Mouse (Mus musculus) limb, embryonic 11.5 days (tissue): Measurements from ENCODE around the gene Greb1. TPM values are rescaled to one million over a fixed set of nuclear protein-coding genes. Genes with fewer than 3 reads are reported as not detected.

ENCODE experiments used
- ATAC-seq: fragments of 200-750 bp; cut with Nextera tagmentation; 2 replicates; pipeline ENCODE4 v1.8.0; 2017; ENCODE audit warnings: low read depth; ENCODE audit not compliant: insufficient number of reproducible peaks, low FRiP score, low TSS enrichment
- DNase-seq: peaks from one replicate; pipeline ENCODE4 v3.0.0-alpha.2; 2015; ENCODE audit warnings: low spot score
- H3K27ac ChIP-seq: fragments of 300-500 bp; sonication (generic); replicated peaks from 2 replicates; pipeline ENCODE4 v1.5.1; 2014; ENCODE audit warnings: low read depth, mild to moderate bottlenecking, low read length
- H3K27me3 ChIP-seq: fragments of 300-500 bp; sonication (generic); 2 replicates; pipeline ENCODE4 v1.6.1; 2014; ENCODE audit warnings: mild to moderate bottlenecking, low read length, mixed read lengths; ENCODE audit not compliant: control insufficient read depth, insufficient read depth
- H3K36me3 ChIP-seq: fragments of 300-500 bp; sonication (generic); 2 replicates; pipeline ENCODE4 v1.6.1; 2014; ENCODE audit warnings: mild to moderate bottlenecking, low read length, moderate library complexity, mixed read lengths; ENCODE audit not compliant: control insufficient read depth, insufficient read depth
- H3K4me1 ChIP-seq: fragments of 300-500 bp; sonication (generic); 2 replicates; pipeline ENCODE4 v1.6.1; 2014; ENCODE audit warnings: low read length, mixed read lengths; ENCODE audit not compliant: control insufficient read depth, insufficient read depth
- H3K4me2 ChIP-seq: fragments of 300-500 bp; sonication (generic); 2 replicates; pipeline ENCODE4 v1.6.1; 2014; ENCODE audit warnings: low read depth, mild to moderate bottlenecking, moderate library complexity; ENCODE audit not compliant: severe bottlenecking
- H3K4me3 ChIP-seq: fragments of 300-500 bp; sonication (generic); 2 replicates; pipeline ENCODE4 v1.5.1; 2014; ENCODE audit warnings: low read depth, low read length
- H3K9ac ChIP-seq: fragments of 300-500 bp; sonication (generic); 2 replicates; pipeline ENCODE4 v1.6.1; 2014; ENCODE audit warnings: mild to moderate bottlenecking, low read length
- H3K9me3 ChIP-seq: fragments of 300-500 bp; sonication (generic); 2 replicates; pipeline ENCODE4 v1.6.1; 2016; ENCODE audit warnings: low read length; ENCODE audit not compliant: control insufficient read depth
- WGBS: fragments of 180-500 bp; shearing (Covaris S2); extraction: QIAGEN DNeasy Blood & Tissue Kit; methylation state at CpG from one replicate; pipeline ENCODE4 v1.1.7; 2014; 5-methylcytosine and 5-hydroxymethylcytosine counted together
- polyA plus RNA-seq: library from polyadenylated mRNA; unstranded; fragments of >200 nt; fragmentation: Nextera tagmentation; extraction: Ambion mirVana; gene quantifications from 2 replicates; pipeline ENCODE4 v1.2.1, GENCODE M21; 2014

Greb1 gene
- polyA plus RNA-seq, 1 experiment from 2014 or later, result 11.4 TPM

- H3K36me3 ChIP-seq, result no peaks in the 10 kb centered on the region
- H3K4me3 ChIP-seq, result no peak overlapping the region
- no peak overlapping the region for H3K9ac ChIP-seq
- DNase-seq (no peak), ATAC-seq (no peak)
- no peaks in the 10 kb centered on the region; the same call in 1 of the 2 replicates for H3K4me1 ChIP-seq
- H3K4me2 ChIP-seq, result no peak overlapping the region
- H3K9me3 ChIP-seq, result no peaks in the 10 kb centered on the region
- 85% methylated on average over 4 of the region's 4 CpGs for WGBS
- no peaks in the 10 kb centered on the region for H3K27me3 ChIP-seq
- H3K27ac ChIP-seq, result no peak overlapping the region
Observed at GRCm38 (mm10) chr12:16763649-16764422, 36.9 kb downstream of the Greb1 start.

GRCm38 (mm10) chr12:16761461-16761860 is 39.2 kb downstream of the Greb1 start:
- no peak overlapping the region for H3K27ac ChIP-seq
- H3K9ac ChIP-seq, result no peak overlapping the region
- no peak for ATAC-seq
- WGBS, result 93% methylated on average over 3 of the region's 3 CpGs
- no peaks in the 10 kb centered on the region; the same call in 1 of the 2 replicates for H3K36me3 ChIP-seq
- no peaks in the 10 kb centered on the region for H3K27me3 ChIP-seq
- no peaks in the 10 kb centered on the region for H3K9me3 ChIP-seq
- H3K4me3 ChIP-seq, result no peak overlapping the region
- H3K4me1 ChIP-seq, result no peaks in the 10 kb centered on the region; the same call in 1 of the 2 replicates
- DNase-seq, result no peak
- no peak overlapping the region for H3K4me2 ChIP-seq

- no peaks in the 10 kb centered on the region for H3K27me3 ChIP-seq
- H3K4me3 ChIP-seq, result no peak overlapping the region
- WGBS, result 72% methylated on average over 4 of the region's 4 CpGs
- no peaks in the 10 kb centered on the region; the same call in 1 of the 2 replicates for H3K4me1 ChIP-seq
- no peak for DNase-seq
- H3K27ac ChIP-seq, result no peak overlapping the region
- ATAC-seq, result no peak
- no peaks in the 10 kb centered on the region; the same call in 1 of the 2 replicates for H3K36me3 ChIP-seq
- H3K9me3 ChIP-seq, result no peaks in the 10 kb centered on the region
- H3K9ac ChIP-seq, result no peak overlapping the region
- no peak overlapping the region for H3K4me2 ChIP-seq
Observed at GRCm38 (mm10) chr12:16760246-16760645, 40.4 kb downstream of the Greb1 start.

- peaks cover 14% of the 10 kb centered on the region for H3K4me1 ChIP-seq
- no peaks in the 10 kb centered on the region for H3K27me3 ChIP-seq
- no peaks in the 10 kb centered on the region for H3K9me3 ChIP-seq
- no peak overlapping the region for H3K4me2 ChIP-seq
- H3K27ac ChIP-seq, result no peak overlapping the region
- H3K36me3 ChIP-seq, result no peaks in the 10 kb centered on the region; the same call in 1 of the 2 replicates
- H3K9ac ChIP-seq, result no peak overlapping the region
- DNase-seq, result peak; percentile 79
- 3% methylated on average over 2 of the region's 2 CpGs for WGBS
- no peak overlapping the region for H3K4me3 ChIP-seq
- ATAC-seq, result no peak
Observed at GRCm38 (mm10) chr12:16754311-16754710, 46.4 kb downstream of the Greb1 start.

DNA sequence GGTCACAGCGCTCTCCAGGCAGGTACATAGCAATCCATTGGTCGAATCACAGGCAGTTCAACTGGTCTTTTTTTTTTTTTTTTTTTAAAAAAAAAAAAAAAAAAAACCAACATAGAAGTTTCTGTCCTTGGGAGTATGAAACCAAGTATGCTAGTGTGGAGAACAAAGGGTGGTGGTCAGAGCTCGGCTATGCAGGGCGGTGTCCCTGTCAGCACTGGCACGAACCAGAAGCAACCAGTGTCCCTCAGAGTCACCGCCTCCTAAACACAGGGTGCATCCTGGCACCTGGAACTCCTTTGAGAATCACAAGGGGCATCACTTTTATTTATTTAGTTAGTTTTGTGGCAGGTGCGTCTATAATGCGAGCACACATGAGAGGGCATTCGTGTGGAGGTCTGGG is 47.1 kb downstream of the Greb1 start:
- peaks cover 14% of the 10 kb centered on the region for H3K4me1 ChIP-seq
- no peaks in the 10 kb centered on the region; the same call in 1 of the 2 replicates for H3K36me3 ChIP-seq
- H3K4me2 ChIP-seq, result no peak overlapping the region
- H3K9me3 ChIP-seq, result no peaks in the 10 kb centered on the region
- ATAC-seq, result no peak
- H3K27ac ChIP-seq, result no peak overlapping the region
- H3K9ac ChIP-seq, result no peak overlapping the region
- 71% methylated on average over 9 of the region's 9 CpGs for whole genome bisulfite sequencing
- no peaks in the 10 kb centered on the region for H3K27me3 ChIP-seq
- H3K4me3 ChIP-seq, result no peak overlapping the region
- DNase-seq, result no peak

GRCm38 (mm10) chr12:16753110-16753509 is 47.6 kb downstream of the Greb1 start:
- no peak overlapping the region; the same call in 1 of the 2 replicates for H3K4me2 ChIP-seq
- no peaks in the 10 kb centered on the region; the same call in 1 of the 2 replicates for H3K36me3 ChIP-seq
- DNase-seq (peak; percentile 54), ATAC-seq (no peak)
- H3K9ac ChIP-seq, result no peak overlapping the region
- H3K9me3 ChIP-seq, result no peaks in the 10 kb centered on the region
- no peak overlapping the region for H3K27ac ChIP-seq
- peaks cover 14% of the 10 kb centered on the region for H3K4me1 ChIP-seq
- 9% methylated on average over 8 of the region's 8 CpGs for WGBS
- H3K4me3 ChIP-seq, result no peak overlapping the region
- H3K27me3 ChIP-seq, result no peaks in the 10 kb centered on the region

DNA sequence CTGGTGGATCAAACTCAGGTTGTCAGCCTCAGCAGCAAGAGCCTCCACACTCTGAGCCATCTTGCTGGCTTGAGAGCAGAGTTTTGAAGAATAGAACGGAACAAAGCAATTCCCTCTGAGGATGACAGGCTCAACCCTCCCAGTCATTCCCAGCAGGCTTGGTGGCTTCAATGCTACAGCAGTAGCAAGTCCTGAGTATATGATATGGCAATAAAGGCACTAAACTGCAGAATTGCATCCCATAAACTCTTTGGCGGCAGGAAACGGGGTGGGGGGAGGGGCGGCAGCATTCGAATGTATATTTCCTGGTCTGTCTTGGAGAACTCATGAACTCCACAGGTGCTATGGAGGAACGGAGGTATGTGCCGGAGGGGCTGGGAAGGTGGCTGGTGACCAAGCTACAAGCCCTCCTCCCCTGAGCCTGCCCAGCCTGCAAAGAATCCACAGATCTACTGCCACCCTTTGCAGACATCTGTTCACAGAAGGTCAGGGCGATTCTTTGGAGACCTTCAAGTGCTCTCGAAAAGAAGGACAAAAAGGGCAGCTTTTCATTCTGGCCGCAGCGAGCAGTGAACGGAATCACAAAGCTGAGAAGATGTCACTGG is 48.3 kb downstream of the Greb1 start:
- ATAC-seq (no peak), DNase-seq (no peak)
- no peak overlapping the region for H3K4me3 ChIP-seq
- WGBS, result 37% methylated on average over 12 of the region's 12 CpGs
- H3K9me3 ChIP-seq, result no peaks in the 10 kb centered on the region
- peaks cover 14% of the 10 kb centered on the region for H3K4me1 ChIP-seq
- H3K9ac ChIP-seq, result no peak overlapping the region
- no peaks in the 10 kb centered on the region; the same call in 1 of the 2 replicates for H3K36me3 ChIP-seq
- no peak overlapping the region for H3K27ac ChIP-seq
- H3K27me3 ChIP-seq, result no peaks in the 10 kb centered on the region
- H3K4me2 ChIP-seq, result no peak overlapping the region; the same call in 1 of the 2 replicates

- Histone ChIP-seq H3K4me2 (no peak overlapping the region), H3K4me1 (peaks cover 14% of the 10 kb centered on the region), H3K4me3 (no peak overlapping the region), H3K27ac (no peak overlapping the region), H3K27me3 (no peaks in the 10 kb centered on the region), H3K36me3 (no peaks in the 10 kb centered on the region; the same call in 1 of the 2 replicates), H3K9me3 (no peaks in the 10 kb centered on the region), H3K9ac (no peak overlapping the region)
- WGBS, result 88% methylated on average over 6 of the region's 6 CpGs
- ATAC-seq, result no peak
- no peak for DNase-seq
Observed at GRCm38 (mm10) chr12:16751609-16752008, 49.1 kb downstream of the Greb1 start.
